Mouse (Mus musculus) neural tube, embryonic 12.5 days (tissue): Measurements from ENCODE around the gene Adh6a. TPM values are rescaled to one million over a fixed set of nuclear protein-coding genes. Genes with fewer than 3 reads are reported as not detected.
"Not testable (repeated sequence)": the region's sequence is repeated elsewhere in the genome, so short reads cannot be mapped to it uniquely, and the experiment has no call there.

Experiments used
- ATAC-seq: fragments of 200-750 bp; cut with Nextera tagmentation; 2 replicates; pipeline ENCODE4 v1.8.0; 2017; ENCODE audit warnings: low read depth, mild to moderate bottlenecking, moderate TSS enrichment, moderate library complexity; ENCODE audit not compliant: low FRiP score
- H3K27ac ChIP-seq: fragments of 300-500 bp; sonication (generic); 2 replicates; pipeline ENCODE4 v1.5.1; 2016
- H3K27me3 ChIP-seq: fragments of 300-500 bp; sonication (generic); replicated peaks from 2 replicates; pipeline ENCODE4 v1.6.1; 2016; ENCODE audit warnings: mild to moderate bottlenecking
- H3K36me3 ChIP-seq: fragments of 300-500 bp; sonication (generic); 2 replicates; pipeline ENCODE4 v1.6.1; 2016; ENCODE audit warnings: mild to moderate bottlenecking
- H3K4me1 ChIP-seq: fragments of 300-500 bp; sonication (generic); 2 replicates; pipeline ENCODE4 v1.6.1; 2016
- H3K4me2 ChIP-seq: fragments of 300-500 bp; sonication (generic); replicated peaks from 2 replicates; pipeline ENCODE4 v1.6.1; 2016; ENCODE audit warnings: mild to moderate bottlenecking
- H3K4me3 ChIP-seq: fragments of 300-500 bp; sonication (generic); 2 replicates; pipeline ENCODE4 v1.5.1; 2016
- H3K9ac ChIP-seq: fragments of 300-500 bp; sonication (generic); 2 replicates; pipeline ENCODE4 v1.6.1; 2016; ENCODE audit warnings: mild to moderate bottlenecking
- H3K9me3 ChIP-seq: fragments of 300-500 bp; sonication (generic); 2 replicates; pipeline ENCODE4 v1.6.1; 2016; ENCODE audit warnings: mild to moderate bottlenecking
- WGBS: fragments of 180-500 bp; shearing (Covaris S2); methylation state at CpG from one replicate; pipeline ENCODE4 v1.1.7; 2016; 5-methylcytosine and 5-hydroxymethylcytosine counted together
- polyA plus RNA-seq: library from polyadenylated mRNA; unstranded; fragments of >200 nt; fragmentation: Nextera tagmentation; extraction: Ambion mirVana; gene quantifications from 2 replicates; pipeline ENCODE4 v1.2.1, GENCODE M21; 2016

Gene Adh6a
- polyA plus RNA-seq, 1 experiment from 2014 or later: not detected

- H3K9ac ChIP-seq: no peak overlapping the region
- no peak for ATAC-seq
- H3K4me3 ChIP-seq: no peak overlapping the region
- no peaks in the 10 kb centered on the region for H3K36me3 ChIP-seq
- no peak overlapping the region for H3K4me2 ChIP-seq
- H3K27ac ChIP-seq: no peak overlapping the region
- no peaks in the 10 kb centered on the region for H3K9me3 ChIP-seq
- 82% methylated on average over 4 of the region's 4 CpGs for WGBS
- no peaks in the 10 kb centered on the region for H3K27me3 ChIP-seq
- no peaks in the 10 kb centered on the region for H3K4me1 ChIP-seq
These were observed 21.2 kb downstream of the Adh6a start for GRCm38 (mm10) chr3:138334320-138334719.

GRCm38 (mm10) chr3:138335566-138335965 is 22.5 kb downstream of the Adh6a start:
- WGBS: 100% methylated on average over 1 of the region's 1 CpGs

GRCm38 (mm10) chr3:138336104-138336754 is 23.1 kb downstream of the Adh6a start:
- 65% methylated on average over 3 of the region's 3 CpGs for WGBS
- Histone ChIP-seq H3K9me3 (no peaks in the 10 kb centered on the region), H3K27ac (no peak overlapping the region), H3K36me3 (no peaks in the 10 kb centered on the region), H3K4me1 (no peaks in the 10 kb centered on the region), H3K27me3 (no peaks in the 10 kb centered on the region), H3K4me2 (no peak overlapping the region), H3K9ac (no peak overlapping the region), H3K4me3 (no peak overlapping the region)
- ATAC-seq: no peak

More at GRCm38 (mm10) chr3:138335566-138335965, 22.5 kb downstream of the Adh6a start:
- no peak overlapping the region for H3K27ac ChIP-seq
- H3K36me3 ChIP-seq: no peaks in the 10 kb centered on the region
- no peaks in the 10 kb centered on the region for H3K4me1 ChIP-seq
- no peak overlapping the region for H3K4me3 ChIP-seq
- no peak overlapping the region for H3K4me2 ChIP-seq
- no peaks in the 10 kb centered on the region for H3K27me3 ChIP-seq
- ATAC-seq: no peak
- no peak overlapping the region for H3K9ac ChIP-seq
- H3K9me3 ChIP-seq: no peaks in the 10 kb centered on the region

- WGBS: 88% methylated on average over 14 of the region's 14 CpGs
These were observed 28.4 kb downstream of the Adh6a start, which contains the start of gene Adh6b for GRCm38 (mm10) chr3:138341471-138341870. TSS of gene Adh6b (plus strand) at chr3:138341775.

GRCm38 (mm10) chr3:138347041-138347440 is 34.0 kb downstream of the Adh6a start:
- ATAC-seq: no peak
- WGBS: 65% methylated on average over 3 of the region's 3 CpGs
- H3K27ac ChIP-seq: no peak overlapping the region

More at GRCm38 (mm10) chr3:138341471-138341870, 28.4 kb downstream of the Adh6a start, which contains the start of gene Adh6b:
- Histone ChIP-seq H3K4me3 (no peak within 1 kb of the TSS), H3K4me1 (no peaks in the 10 kb centered on the region), H3K27ac (no peak within 1 kb of the TSS), H3K27me3 (no peaks in the 10 kb centered on the region), H3K36me3 (no peaks in the 10 kb centered on the region), H3K9me3 (no peaks in the 10 kb centered on the region), H3K9ac (no peak within 1 kb of the TSS), H3K4me2 (no peak within 1 kb of the TSS)
- ATAC-seq: no peak

GRCm38 (mm10) chr3:138352012-138352809 is 39.1 kb downstream of the Adh6a start:
- no peaks in the 10 kb centered on the region for H3K27me3 ChIP-seq
- H3K4me1 ChIP-seq: no peaks in the 10 kb centered on the region
- no peak for ATAC-seq
- no peaks in the 10 kb centered on the region for H3K36me3 ChIP-seq
- H3K9ac ChIP-seq: no peak overlapping the region
- no peaks in the 10 kb centered on the region for H3K9me3 ChIP-seq
- no peak overlapping the region for H3K4me2 ChIP-seq
- H3K4me3 ChIP-seq: no peak overlapping the region
- H3K27ac ChIP-seq: no peak overlapping the region
- WGBS: 96% methylated on average over 11 of the region's 11 CpGs

More at GRCm38 (mm10) chr3:138347041-138347440, 34.0 kb downstream of the Adh6a start:
- no peaks in the 10 kb centered on the region for H3K27me3 ChIP-seq
- no peaks in the 10 kb centered on the region for H3K9me3 ChIP-seq
- H3K4me1 ChIP-seq: no peaks in the 10 kb centered on the region
- H3K36me3 ChIP-seq: no peaks in the 10 kb centered on the region
- H3K4me2 ChIP-seq: no peak overlapping the region
- no peak overlapping the region for H3K4me3 ChIP-seq
- H3K9ac ChIP-seq: no peak overlapping the region

- Histone ChIP-seq H3K4me1 (no peaks in the 10 kb centered on the region), H3K4me3 (no peak overlapping the region), H3K4me2 (no peak overlapping the region), H3K9ac (no peak overlapping the region), H3K36me3 (no peaks in the 10 kb centered on the region), H3K9me3 (no peaks in the 10 kb centered on the region), H3K27ac (no peak overlapping the region), H3K27me3 (no peaks in the 10 kb centered on the region)
- 87% methylated on average over 7 of the region's 7 CpGs for WGBS
- ATAC-seq: no peak
These were observed 45.8 kb downstream of the Adh6a start for GRCm38 (mm10) chr3:138358856-138359255.

- no peak overlapping the region for H3K9ac ChIP-seq
- no peak overlapping the region for H3K4me2 ChIP-seq
- H3K4me3 ChIP-seq: no peak overlapping the region
- 86% methylated on average over 4 of the region's 4 CpGs for WGBS
- H3K27ac ChIP-seq: no peak overlapping the region
- H3K4me1 ChIP-seq: no peaks in the 10 kb centered on the region
- no peak for ATAC-seq
- H3K9me3 ChIP-seq: no peaks in the 10 kb centered on the region
- no peaks in the 10 kb centered on the region for H3K36me3 ChIP-seq
- no peaks in the 10 kb centered on the region for H3K27me3 ChIP-seq
These were observed 47.6 kb downstream of the Adh6a start for GRCm38 (mm10) chr3:138360721-138361120.

- WGBS: 84% methylated on average over 2 of the region's 2 CpGs
- Histone ChIP-seq H3K27ac (no peak overlapping the region), H3K4me1 (no peaks in the 10 kb centered on the region), H3K9me3 (no peaks in the 10 kb centered on the region), H3K36me3 (no peaks in the 10 kb centered on the region), H3K9ac (no peak overlapping the region), H3K27me3 (no peaks in the 10 kb centered on the region), H3K4me3 (no peak overlapping the region), H3K4me2 (no peak overlapping the region)
- ATAC-seq: no peak
These were observed 49.8 kb downstream of the Adh6a start for GRCm38 (mm10) chr3:138362920-138363319.

- WGBS: 89% methylated on average over 2 of the region's 2 CpGs
- no peak overlapping the region for H3K27ac ChIP-seq
- no peak overlapping the region for H3K9ac ChIP-seq
- no peaks in the 10 kb centered on the region for H3K9me3 ChIP-seq
- no peaks in the 10 kb centered on the region for H3K27me3 ChIP-seq
- H3K36me3 ChIP-seq: no peaks in the 10 kb centered on the region
- no peaks in the 10 kb centered on the region for H3K4me1 ChIP-seq
- H3K4me2 ChIP-seq: no peak overlapping the region
- H3K4me3 ChIP-seq: no peak overlapping the region
- ATAC-seq: no peak
These were observed 53.1 kb downstream of the Adh6a start for GRCm38 (mm10) chr3:138366181-138366580.

GRCm38 (mm10) chr3:138369546-138369945 is 56.5 kb downstream of the Adh6a start:
- Histone ChIP-seq H3K4me1 (no peaks in the 10 kb centered on the region), H3K9me3 (no peaks in the 10 kb centered on the region), H3K27me3 (no peaks in the 10 kb centered on the region), H3K4me3 (no peak overlapping the region), H3K27ac (no peak overlapping the region), H3K9ac (no peak overlapping the region), H3K36me3 (no peaks in the 10 kb centered on the region), H3K4me2 (no peak overlapping the region)
- ATAC-seq: no peak
- WGBS: 96% methylated on average over 1 of the region's 1 CpGs

- not testable (repeated sequence) for H3K4me1 ChIP-seq, H3K27me3 ChIP-seq, H3K9ac ChIP-seq, H3K36me3 ChIP-seq, H3K4me2 ChIP-seq, H3K4me3 ChIP-seq, H3K9me3 ChIP-seq, ATAC-seq, H3K27ac ChIP-seq
- 80% methylated on average over 4 of the region's 4 CpGs for WGBS
These were observed 57.2 kb downstream of the Adh6a start for GRCm38 (mm10) chr3:138370289-138370688.
